Mouse (Mus musculus) heart, adult 2 months (tissue): Measurements from ENCODE around the gene Tbc1d1.

Experiments used
- CTCF ChIP-seq: fragments of 200-600 bp; IDR thresholded peaks from 2 replicates; pipeline ENCODE4 v1.8.1; 2022; ENCODE audit warnings: antibody characterized with exemption, mild to moderate bottlenecking, moderate library complexity
- EP300 ChIP-seq: fragments of 200-500 bp; IDR thresholded peaks from 2 replicates; pipeline ENCODE4 v1.6.1; 2011; ENCODE audit warnings: low read depth, low read length, control low read depth; ENCODE audit not compliant: insufficient read depth
- POLR2A ChIP-seq: fragments of 200-500 bp; IDR thresholded peaks from 2 replicates; pipeline ENCODE4 v1.6.1; 2011; ENCODE audit warnings: mild to moderate bottlenecking, low read depth, low read length, control low read depth; ENCODE audit not compliant: insufficient read depth

- TF ChIP-seq CTCF (no peak), POLR2A (no peak), EP300 (no peak)
Measured at GRCm38 (mm10) chr5:64168990-64169540, 13.0 kb downstream of the Tbc1d1 start.
